Mouse (Mus musculus) kidney, embryonic 15.5 days (tissue): ENCODE measurements at regions not wholly inside any gene's neighbourhood (a gene's known extent, or its start where the extent isn't known, plus 50 kb on each side); places are given as distances from the start of the nearest gene placed in this dataset.

ENCODE experiments used
- ATAC-seq: fragments of 200-750 bp; cut with Nextera tagmentation; replicated peaks from 2 replicates; pipeline ENCODE4 v1.8.0; 2017; ENCODE audit warnings: moderate TSS enrichment; ENCODE audit not compliant: low FRiP score
- H3K27ac ChIP-seq: fragments of 300-500 bp; sonication (generic); 2 replicates; pipeline ENCODE4 v1.5.1; 2015; ENCODE audit warnings: mild to moderate bottlenecking, inconsistent platforms
- H3K27me3 ChIP-seq: fragments of 300-500 bp; sonication (generic); 2 replicates; pipeline ENCODE4 v1.6.1; 2015; ENCODE audit warnings: inconsistent platforms
- H3K36me3 ChIP-seq: fragments of 300-500 bp; sonication (generic); 2 replicates; pipeline ENCODE4 v1.6.1; 2015; ENCODE audit warnings: inconsistent platforms
- H3K4me1 ChIP-seq: fragments of 300-500 bp; sonication (generic); 2 replicates; pipeline ENCODE4 v1.6.1; 2015; ENCODE audit warnings: inconsistent platforms
- H3K4me2 ChIP-seq: fragments of 300-500 bp; sonication (generic); 2 replicates; pipeline ENCODE4 v1.6.1; 2015; ENCODE audit warnings: moderate library complexity, mild to moderate bottlenecking, inconsistent platforms
- H3K4me3 ChIP-seq: fragments of 300-500 bp; sonication (generic); replicated peaks from 2 replicates; pipeline ENCODE4 v1.5.1; 2015; ENCODE audit warnings: mild to moderate bottlenecking, inconsistent platforms
- H3K9ac ChIP-seq: fragments of 300-500 bp; sonication (generic); 2 replicates; pipeline ENCODE4 v1.6.1; 2015; ENCODE audit warnings: mild to moderate bottlenecking, inconsistent platforms
- H3K9me3 ChIP-seq: fragments of 300-500 bp; sonication (generic); replicated peaks from 2 replicates; pipeline ENCODE4 v1.6.1; 2016; ENCODE audit warnings: inconsistent platforms
- WGBS: fragments of 180-500 bp; shearing (Covaris S2); methylation state at CpG from one replicate; pipeline ENCODE4 v1.1.7; 2015; ENCODE audit warnings: mixed read lengths; 5-methylcytosine and 5-hydroxymethylcytosine counted together

DNA sequence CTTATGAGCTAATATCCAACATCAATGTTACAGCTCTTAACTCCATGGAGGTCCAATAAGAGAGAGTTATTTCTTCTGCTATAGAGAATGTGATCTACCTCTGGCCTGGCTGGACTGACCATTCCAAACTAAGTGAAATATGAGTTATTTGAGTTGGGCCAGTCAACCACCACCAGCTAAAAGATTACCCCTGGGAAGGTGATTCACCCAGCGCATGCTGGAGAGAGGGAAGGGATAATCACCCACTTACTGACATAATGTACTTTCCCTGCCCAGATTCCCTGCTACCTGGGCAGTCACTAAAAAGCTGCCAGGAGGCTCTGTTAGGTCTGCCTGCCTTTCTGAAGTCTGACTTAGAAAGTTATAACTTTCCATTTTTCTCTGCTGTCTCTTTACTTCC lies 216.8 kb downstream of the Hhipl2 start:
- ATAC-seq: no peak

DNA sequence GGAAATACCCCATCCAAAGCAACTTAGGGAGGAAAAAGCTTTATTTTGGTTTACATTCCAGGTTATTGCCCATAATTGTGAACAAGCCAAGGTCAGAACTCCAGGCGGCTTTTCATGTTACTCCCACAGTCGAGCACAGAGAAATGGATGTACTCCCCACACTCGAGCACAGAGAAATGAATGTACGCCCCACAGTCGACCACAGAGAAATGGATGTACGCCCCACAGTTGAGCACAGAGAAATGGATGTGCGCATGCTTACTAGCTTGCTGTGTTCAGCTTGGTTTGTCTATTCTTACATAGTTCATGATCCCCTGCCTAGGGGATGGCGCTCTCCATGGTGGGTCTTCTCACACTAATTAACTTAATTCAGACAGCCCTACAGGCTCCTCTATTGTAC lies 219.2 kb downstream of the Hhipl2 start:
- no peaks in the 10 kb centered on the region for H3K9me3 ChIP-seq
- no peak overlapping the region for H3K4me3 ChIP-seq
- H3K27ac ChIP-seq: no peak overlapping the region
- ATAC-seq: no peak
- H3K9ac ChIP-seq: no peak overlapping the region
- WGBS: 87% methylated on average over 8 of the region's 8 CpGs
- no peak overlapping the region for H3K4me2 ChIP-seq
- no peaks in the 10 kb centered on the region for H3K27me3 ChIP-seq
- 0 out of 2 replicates have a peak, but pooled peaks cover 9% of the 10 kb centered on the region for H3K4me1 ChIP-seq
- no peaks in the 10 kb centered on the region for H3K36me3 ChIP-seq

More for the DNA sequence above, 216.8 kb downstream of the Hhipl2 start:
- WGBS: 84% methylated on average over 1 of the region's 1 CpGs
- no peak overlapping the region for H3K4me2 ChIP-seq
- H3K9me3 ChIP-seq: no peaks in the 10 kb centered on the region
- no peak overlapping the region for H3K27ac ChIP-seq
- H3K27me3 ChIP-seq: no peaks in the 10 kb centered on the region
- H3K4me3 ChIP-seq: no peak overlapping the region
- H3K9ac ChIP-seq: no peak overlapping the region
- H3K36me3 ChIP-seq: no peaks in the 10 kb centered on the region
- 0 out of 2 replicates have a peak, but pooled peaks cover 3% of the 10 kb centered on the region for H3K4me1 ChIP-seq

DNA sequence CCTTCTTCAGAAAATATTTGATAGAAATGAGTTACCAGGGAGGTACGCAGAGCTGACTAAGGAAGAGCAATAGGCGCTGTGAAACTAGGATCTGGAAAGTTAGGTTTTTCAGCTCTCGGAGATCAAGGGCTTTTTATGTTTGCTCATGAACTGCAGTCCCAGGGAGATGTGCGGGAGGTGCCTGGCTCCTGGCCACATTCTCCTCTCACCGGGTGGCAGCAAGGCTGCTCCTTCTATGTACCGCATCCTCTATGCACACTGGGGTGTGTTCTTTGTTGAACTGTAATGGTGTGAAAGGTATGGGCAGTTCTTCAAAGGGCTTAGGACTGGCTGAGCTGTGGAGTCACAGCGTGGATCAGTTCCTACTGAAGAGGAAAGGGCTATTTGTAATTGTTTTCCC lies 221.3 kb downstream of the Hhipl2 start:
- Histone ChIP-seq H3K9ac (no peak overlapping the region), H3K27ac (no peak overlapping the region), H3K36me3 (no peaks in the 10 kb centered on the region), H3K4me3 (no peak overlapping the region), H3K9me3 (no peaks in the 10 kb centered on the region), H3K4me1 (0 out of 2 replicates have a peak, but pooled peaks cover 9% of the 10 kb centered on the region), H3K4me2 (no peak overlapping the region), H3K27me3 (no peaks in the 10 kb centered on the region)
- WGBS: 45% methylated on average over 7 of the region's 7 CpGs
- no peak for ATAC-seq

DNA sequence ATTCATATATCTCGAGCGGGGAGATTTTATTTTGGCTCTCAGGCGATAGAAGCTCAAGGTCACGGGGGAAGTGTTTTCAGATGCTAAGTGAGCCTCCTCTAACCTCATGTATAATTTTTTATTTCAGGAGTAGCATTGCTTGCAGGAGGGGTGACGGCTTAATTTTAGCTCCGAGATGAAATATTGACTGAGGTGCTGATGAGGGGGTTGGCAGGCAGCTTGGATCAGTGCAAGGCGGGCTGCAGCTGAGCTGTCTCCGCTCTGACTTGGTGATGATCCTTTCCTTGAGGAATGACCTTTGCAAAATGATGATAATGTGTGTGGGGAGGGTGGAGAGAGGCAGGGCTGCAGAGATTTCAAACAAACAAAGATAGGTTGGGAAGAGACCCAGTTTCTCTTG lies 222.6 kb downstream of the Hhipl2 start:
- H3K4me3 ChIP-seq: no peak overlapping the region
- H3K4me2 ChIP-seq: no peak overlapping the region
- no peaks in the 10 kb centered on the region for H3K36me3 ChIP-seq
- no peak overlapping the region for H3K27ac ChIP-seq
- H3K9me3 ChIP-seq: no peaks in the 10 kb centered on the region
- 0 out of 2 replicates have a peak, but pooled peaks cover 9% of the 10 kb centered on the region for H3K4me1 ChIP-seq
- no peak overlapping the region for H3K9ac ChIP-seq
- WGBS: 58% methylated on average over 8 of the region's 8 CpGs
- no peaks in the 10 kb centered on the region for H3K27me3 ChIP-seq
- ATAC-seq: no peak

DNA sequence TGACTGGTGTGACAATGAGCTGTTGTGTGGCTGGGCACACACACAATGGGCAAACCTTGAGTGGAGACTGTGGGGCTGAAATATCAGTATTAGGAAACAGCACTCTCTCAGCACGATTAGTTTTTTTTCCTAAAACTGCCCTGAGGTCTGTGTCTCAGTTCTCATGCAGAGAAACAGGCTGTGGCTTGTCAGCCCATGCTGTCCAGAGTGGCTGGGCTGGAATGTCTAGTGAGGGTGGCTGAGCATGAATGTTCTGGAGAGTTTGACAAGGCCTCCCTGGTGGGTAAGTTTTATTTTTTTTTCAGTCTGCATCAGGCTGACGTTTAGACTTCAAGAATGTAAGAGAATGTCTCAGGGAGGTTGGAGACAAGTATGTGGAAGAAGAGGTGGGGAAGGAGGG lies 226.0 kb downstream of the Hhipl2 start:
- no peaks in the 10 kb centered on the region for H3K27me3 ChIP-seq
- 0 out of 2 replicates have a peak, but pooled peaks cover 9% of the 10 kb centered on the region for H3K4me1 ChIP-seq
- no peak for ATAC-seq
- no peaks in the 10 kb centered on the region for H3K36me3 ChIP-seq
- H3K9ac ChIP-seq: no peak overlapping the region
- H3K4me3 ChIP-seq: no peak overlapping the region
- no peaks in the 10 kb centered on the region for H3K9me3 ChIP-seq
- H3K27ac ChIP-seq: no peak overlapping the region
- no peak overlapping the region for H3K4me2 ChIP-seq
- 23% methylated on average over 2 of the region's 2 CpGs for WGBS

DNA sequence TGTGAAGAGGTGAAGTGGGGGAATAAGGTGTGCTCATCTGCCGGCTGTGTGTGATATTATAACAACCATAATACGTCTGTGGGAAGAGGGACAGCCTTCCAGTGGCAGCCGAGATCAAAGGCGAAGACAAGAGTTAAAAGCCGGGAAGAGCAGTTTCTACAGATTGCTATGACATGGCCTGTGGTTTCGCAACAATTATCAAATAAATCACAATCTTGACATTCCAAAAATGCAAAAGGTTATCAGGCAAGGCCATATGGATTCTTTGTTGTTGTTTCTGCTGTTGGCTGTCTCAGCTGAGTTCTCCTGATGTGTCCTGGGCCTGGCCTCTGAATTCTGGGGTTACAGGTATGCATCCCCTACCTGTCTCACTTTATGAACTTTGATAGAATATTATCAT lies 235.9 kb downstream of the Hhipl2 start:
- no peaks in the 10 kb centered on the region for H3K27me3 ChIP-seq
- WGBS: 60% methylated on average over 6 of the region's 6 CpGs
- ATAC-seq: no peak

DNA sequence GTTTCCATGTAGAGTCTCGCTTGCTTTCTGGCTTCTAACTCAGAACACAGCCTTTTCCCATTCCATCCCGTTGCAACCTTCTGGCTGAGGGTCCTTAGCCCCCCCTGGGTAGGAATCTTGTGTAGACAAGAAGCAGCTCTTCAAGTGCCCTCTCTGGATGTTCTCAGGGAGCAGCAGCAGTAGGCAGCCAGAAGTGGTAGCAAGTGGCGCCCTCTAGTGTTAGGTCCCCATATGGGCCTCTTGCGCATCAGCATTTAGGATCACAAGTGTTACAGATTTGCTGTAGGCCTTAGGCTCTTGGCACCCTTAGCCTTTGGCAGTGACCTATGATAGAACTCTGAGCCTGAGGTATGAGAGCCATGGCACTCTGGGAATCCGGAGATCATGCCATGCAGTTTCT lies 239.0 kb downstream of the Hhipl2 start:
- no peak overlapping the region for H3K9ac ChIP-seq
- WGBS: 62% methylated on average over 5 of the region's 5 CpGs
- H3K4me1 ChIP-seq: no peaks in the 10 kb centered on the region
- H3K4me2 ChIP-seq: no peak overlapping the region
- ATAC-seq: no peak
- H3K27me3 ChIP-seq: no peaks in the 10 kb centered on the region
- no peaks in the 10 kb centered on the region for H3K36me3 ChIP-seq
- H3K9me3 ChIP-seq: no peaks in the 10 kb centered on the region
- H3K4me3 ChIP-seq: no peak overlapping the region
- H3K27ac ChIP-seq: no peak overlapping the region

More for the DNA sequence above, 235.9 kb downstream of the Hhipl2 start:
- Histone ChIP-seq H3K27ac (no peak overlapping the region), H3K9ac (no peak overlapping the region), H3K4me3 (no peak overlapping the region), H3K9me3 (no peaks in the 10 kb centered on the region), H3K4me2 (no peak overlapping the region), H3K36me3 (no peaks in the 10 kb centered on the region), H3K4me1 (no peaks in the 10 kb centered on the region)

DNA sequence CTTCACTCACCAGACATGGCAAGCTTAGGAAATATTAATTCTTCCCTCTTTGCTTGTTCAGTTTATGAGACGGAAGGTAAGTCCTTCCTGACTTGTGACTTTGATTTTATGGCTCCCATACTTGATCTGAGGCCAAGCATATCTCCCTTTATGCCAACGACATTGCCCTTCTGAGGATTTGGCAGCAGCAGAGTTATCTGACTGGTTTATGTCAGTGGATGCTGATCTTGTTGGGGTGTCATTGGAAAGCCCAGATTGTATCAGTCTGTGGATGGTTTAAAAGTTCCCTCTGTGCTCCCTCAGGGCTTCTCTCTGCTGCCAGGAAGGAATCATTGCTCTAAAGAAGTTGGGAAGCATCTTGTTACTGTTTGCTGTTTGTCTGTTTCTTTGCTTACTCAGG lies 242.5 kb downstream of the Hhipl2 start:
- H3K4me3 ChIP-seq: no peak overlapping the region
- H3K9ac ChIP-seq: no peak overlapping the region
- no peaks in the 10 kb centered on the region for H3K36me3 ChIP-seq
- H3K9me3 ChIP-seq: no peaks in the 10 kb centered on the region
- no peak overlapping the region for H3K4me2 ChIP-seq
- H3K4me1 ChIP-seq: peaks cover 4% of the 10 kb centered on the region; the same call in 1 of the 2 replicates
- WGBS: 78% methylated on average over 2 of the region's 2 CpGs
- no peak for ATAC-seq
- H3K27me3 ChIP-seq: no peaks in the 10 kb centered on the region
- no peak overlapping the region for H3K27ac ChIP-seq

DNA sequence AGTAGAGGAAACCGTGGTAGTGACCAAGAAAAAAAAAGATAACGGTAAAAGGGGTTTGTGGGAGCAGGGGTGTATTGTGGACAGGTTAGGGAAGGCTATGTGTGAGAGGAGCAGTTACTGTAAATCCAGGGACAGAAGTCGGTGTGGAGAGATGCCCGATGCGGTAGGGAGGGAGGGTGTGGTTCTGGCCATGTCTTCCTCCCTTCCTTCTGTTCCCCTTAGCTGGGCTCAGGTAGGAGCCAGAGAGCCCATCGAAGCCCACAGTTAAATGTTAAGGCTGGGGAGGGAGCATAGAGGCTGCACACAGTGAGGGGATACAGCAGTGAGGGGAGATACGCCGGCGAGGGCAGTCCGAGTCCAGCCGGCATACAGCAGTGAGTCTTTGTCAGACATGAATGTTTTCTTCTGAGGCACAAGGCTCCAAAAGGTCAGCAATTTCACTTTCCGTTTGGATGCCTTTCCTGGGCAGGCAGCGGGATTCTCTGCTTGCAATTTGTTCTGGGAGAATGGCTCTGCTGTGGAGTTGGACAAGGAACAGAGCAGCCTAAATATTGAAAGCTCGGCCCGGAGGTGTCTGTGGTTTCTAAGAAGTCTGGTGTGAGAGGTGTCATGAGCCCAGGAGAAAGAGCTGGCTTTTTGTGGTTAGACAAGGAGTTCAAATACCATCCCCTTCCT lies 244.5 kb downstream of the Hhipl2 start:
- no peak overlapping the region for H3K4me3 ChIP-seq
- H3K27ac ChIP-seq: no peak overlapping the region
- no peaks in the 10 kb centered on the region for H3K27me3 ChIP-seq
- H3K9me3 ChIP-seq: peaks cover 3% of the 10 kb centered on the region; the same call in 1 of the 2 replicates
- 58% methylated on average over 15 of the region's 15 CpGs for WGBS
- no peak overlapping the region for H3K9ac ChIP-seq
- no peak for ATAC-seq
- peaks cover 4% of the 10 kb centered on the region; the same call in 1 of the 2 replicates for H3K4me1 ChIP-seq
- no peak overlapping the region for H3K4me2 ChIP-seq
- H3K36me3 ChIP-seq: no peaks in the 10 kb centered on the region

DNA sequence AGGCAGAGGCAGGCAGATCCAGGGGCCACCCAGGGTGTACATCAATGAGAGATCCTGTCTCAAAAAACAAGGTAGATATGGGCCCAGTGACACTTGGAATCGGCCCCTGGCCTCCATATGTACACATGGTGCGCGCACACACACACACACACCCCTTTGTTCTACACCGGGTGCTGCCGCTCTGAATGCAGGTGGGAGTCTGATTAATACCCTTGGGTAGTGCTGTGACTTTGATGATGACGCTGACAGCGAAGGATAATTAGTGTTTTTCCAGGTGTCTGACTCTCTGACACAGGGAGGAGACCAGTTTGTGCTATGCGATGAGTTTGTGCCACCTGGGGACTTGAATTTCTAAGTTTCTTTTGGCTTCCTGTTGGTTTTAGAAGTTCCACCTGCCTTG lies 251.3 kb downstream of the Hhipl2 start:
- 58% methylated on average over 8 of the region's 8 CpGs for WGBS
- no peak overlapping the region for H3K9ac ChIP-seq
- peaks cover 13% of the 10 kb centered on the region; the same call in 1 of the 2 replicates for H3K4me1 ChIP-seq
- peak; percentile 58 for ATAC-seq
- no peak overlapping the region for H3K4me2 ChIP-seq
- H3K4me3 ChIP-seq: no peak overlapping the region
- H3K36me3 ChIP-seq: no peaks in the 10 kb centered on the region
- H3K27me3 ChIP-seq: no peaks in the 10 kb centered on the region
- H3K27ac ChIP-seq: no peak overlapping the region
- H3K9me3 ChIP-seq: peaks cover 3% of the 10 kb centered on the region; the same call in 1 of the 2 replicates

DNA sequence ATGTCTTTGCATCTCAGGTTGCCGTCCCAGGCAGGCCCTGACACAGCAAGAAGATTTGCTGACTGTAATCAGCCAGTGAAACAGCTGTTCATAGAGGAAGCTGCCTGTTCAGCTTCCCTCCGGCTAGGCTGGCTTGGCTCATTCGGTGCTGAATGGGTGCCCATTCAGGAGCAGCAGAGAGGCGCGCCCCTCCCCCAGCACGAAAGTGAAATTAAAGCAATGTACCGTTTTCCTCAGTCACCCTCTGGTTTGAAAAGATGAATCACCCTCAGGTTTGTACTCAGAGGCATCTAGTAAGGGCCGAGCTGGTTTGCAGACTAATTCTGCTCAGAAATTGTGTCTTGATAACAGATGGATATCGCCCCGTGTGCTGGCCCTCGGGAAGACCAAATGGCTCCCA lies 251.7 kb downstream of the Hhipl2 start:
- Histone ChIP-seq H3K36me3 (no peaks in the 10 kb centered on the region), H3K27me3 (no peaks in the 10 kb centered on the region), H3K9me3 (peaks cover 3% of the 10 kb centered on the region; the same call in 1 of the 2 replicates), H3K4me1 (peaks cover 13% of the 10 kb centered on the region; the same call in 1 of the 2 replicates), H3K27ac (no peak overlapping the region), H3K4me3 (no peak overlapping the region), H3K4me2 (peak overlapping the region; percentile 37), H3K9ac (no peak overlapping the region)
- 46% methylated on average over 11 of the region's 11 CpGs for WGBS
- peak; percentile 75 for ATAC-seq

DNA sequence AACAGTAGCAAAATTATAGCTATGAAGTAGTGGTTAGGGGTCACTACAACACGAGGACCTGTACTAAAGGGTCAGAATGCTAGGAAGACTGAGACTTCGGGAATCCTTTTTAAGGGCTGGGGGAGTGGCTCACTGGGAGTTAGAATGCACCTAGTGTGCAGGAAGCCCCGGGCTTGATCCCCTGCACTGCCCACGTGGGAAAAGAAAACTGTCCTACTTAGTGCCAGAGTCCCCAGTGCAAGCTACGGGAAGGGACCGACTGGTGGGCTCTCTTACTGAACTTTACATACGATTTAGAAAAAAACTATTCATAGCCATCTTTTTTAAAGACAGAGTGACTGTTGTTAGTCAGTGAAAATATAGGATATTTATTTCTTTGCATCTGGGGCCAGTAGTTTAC lies 252.5 kb downstream of the Hhipl2 start:
- H3K4me2 ChIP-seq: no peak overlapping the region
- peak; percentile 60; the same call in 1 of the 2 replicates for ATAC-seq
- no peaks in the 10 kb centered on the region for H3K27me3 ChIP-seq
- H3K9ac ChIP-seq: no peak overlapping the region
- no peaks in the 10 kb centered on the region for H3K36me3 ChIP-seq
- no peak overlapping the region for H3K27ac ChIP-seq
- peaks cover 13% of the 10 kb centered on the region; the same call in 1 of the 2 replicates for H3K4me1 ChIP-seq
- no peak overlapping the region for H3K4me3 ChIP-seq
- peaks cover 3% of the 10 kb centered on the region; the same call in 1 of the 2 replicates for H3K9me3 ChIP-seq
- 42% methylated on average over 7 of the region's 7 CpGs for WGBS
